Comparison of ENCODE assay signal across 8 mouse cellular contexts in genomic region chr11:69390400-69391034, GRCm38 (mm10). TPM values are rescaled to one million over a fixed set of nuclear protein-coding genes. Genes with fewer than 3 reads are reported as not detected.
A peak's percentile ranks its signal among the peaks of the same experiment; 100 is the strongest.
DNase-seq lines count a peak whose midpoint lies in the region; TF ChIP-seq lines count a peak whose summit lies in the region.

No protein-coding gene starts in this region.

- intact Hi-C loops in gastrocnemius, adult 2 months (cut with DNase I) = loop anchor here (1.0 kb wide), 2 partner anchors 118 to 122 kb away; no protein-coding TSS in a partner anchor

- H3K27me3 ChIP-seq in ES-Bruce4 (ENCODE audit: control insufficient read depth, insufficient read depth, low read length, poor library complexity, severe bottlenecking) = no peaks in the 10 kb centered on the region

- no peak overlapping the region for H3K4me3 ChIP-seq in gastrocnemius, adult 2 months
- no peak overlapping the region for H3K4me3 ChIP-seq in ES-Bruce4 (ENCODE audit: low read depth, low read length)

- H3K9me3 ChIP-seq in ES-Bruce4 (replicated peaks; ENCODE audit: control insufficient read depth, insufficient read depth, low read length, poor library complexity, severe bottlenecking) = no peaks in the 10 kb centered on the region

- peak overlapping the region; percentile 52; the same call in 1 of the 2 replicates for H3K27ac ChIP-seq in gastrocnemius, adult 2 months
- no peak overlapping the region for H3K27ac ChIP-seq in ES-Bruce4 (ENCODE audit: insufficient read depth, low read length)

- TF ChIP-seq POLR2A in ES-Bruce4 (IDR thresholded peaks at IDR 0.05; ENCODE audit: insufficient read depth, low read length) = no peak

- H3K36me3 ChIP-seq in ES-Bruce4 (ENCODE audit: control insufficient read depth, insufficient read depth, low read length, poor library complexity, severe bottlenecking) = no peaks in the 10 kb centered on the region

- no peak overlapping the region for H3K9ac ChIP-seq in ES-Bruce4 (ENCODE audit: low read depth, poor library complexity, severe bottlenecking)

- peak; percentile 47 for DNase-seq in gastrocnemius, adult 2 months
- no peak for DNase-seq in gastrocnemius, adult 8-10 months (ENCODE audit: low spot score in 2 of 2)
- peak; percentile 88 to 90 for DNase-seq in cerebellum, postnatal 14 days
- DNase-seq in heart, adult 9 months (ENCODE audit: low spot score in 2 of 2) = peak; percentile 53 to 73
- DNase-seq in layer of hippocampus, adult 8-10 months (ENCODE audit: low spot score in 2 of 2) = peak; percentile 49 to 69
- DNase-seq in lung, postnatal 25 days (ENCODE audit: low spot score) = peak; percentile 85
- DNase-seq in spleen, postnatal 4 days (ENCODE audit: low spot score in 2 of 2) = peak; percentile 72 to 85

- TF ChIP-seq CTCF in gastrocnemius, adult 2 months (IDR thresholded peaks at IDR 0.05) = peak; percentile 75
- TF ChIP-seq CTCF in ES-Bruce4 (IDR thresholded peaks at IDR 0.05; ENCODE audit: low read depth, low read length) = peak; percentile 29

- no peaks in the 10 kb centered on the region for H3K4me1 ChIP-seq in ES-Bruce4 (ENCODE audit: control insufficient read depth, insufficient read depth, low read length)

- no peak for TF ChIP-seq EP300 in ES-Bruce4 (IDR thresholded peaks at IDR 0.05; ENCODE audit: insufficient read depth, low read depth, low read length)

RNA-seq across cellular contexts. Expression of gene Naa38, which starts 4.8 kb away (rescaled TPM):
- 10 to 100 TPM; 62.4 to 86.0 TPM for total RNA-seq in gastrocnemius, adult 2 months (2021)
- total RNA-seq in gastrocnemius, adult 8-10 months (2022) = 10 to 100 TPM; 73.2 to 78.1 (median 75.7) TPM
- 77.9 and 94.0 TPM in 2 replicates for polyA plus RNA-seq in ES-Bruce4 (2011; ENCODE audit: insufficient read depth, insufficient read length, low read depth, missing spikeins)
- 100 to 1,000 TPM; 101 to 126 (median 111) TPM for total RNA-seq in layer of hippocampus, adult 8-10 months (2022)

RNA-seq across cellular contexts. Expression of gene Cyb5d1, which starts 4.9 kb away (rescaled TPM):
- total RNA-seq in gastrocnemius, adult 2 months (2021) = 10 to 100 TPM; 34.9 to 36.0 TPM
- 10 to 100 TPM; 33.2 to 38.0 (median 36.7) TPM for total RNA-seq in gastrocnemius, adult 8-10 months (2022)
- 21.1 and 21.5 TPM in 2 replicates for polyA plus RNA-seq in ES-Bruce4 (2011; ENCODE audit: insufficient read depth, insufficient read length, low read depth, missing spikeins)
- 10 to 100 TPM; 37.5 to 51.2 (median 46.5) TPM for total RNA-seq in layer of hippocampus, adult 8-10 months (2022)

RNA-seq across cellular contexts. Expression of gene Tmem88, which starts 7.5 kb away (rescaled TPM):
- 1 to 10 TPM; 6.5 to 7.4 TPM for total RNA-seq in gastrocnemius, adult 2 months (2021)
- 1 to 10 TPM; 4.1 to 4.6 (median 4.1) TPM for total RNA-seq in gastrocnemius, adult 8-10 months (2022)
- 15.7 and 16.6 TPM in 2 replicates for polyA plus RNA-seq in ES-Bruce4 (2011; ENCODE audit: insufficient read depth, insufficient read length, low read depth, missing spikeins)
- total RNA-seq in layer of hippocampus, adult 8-10 months (2022) = 1 to 10 TPM; 2.2 to 2.8 (median 2.5) TPM

RNA-seq across cellular contexts. Expression of gene Chd3, which starts 21.3 kb away (rescaled TPM):
- 1 to 10 TPM; 6.8 to 9.4 TPM for total RNA-seq in gastrocnemius, adult 2 months (2021)
- 1 to 10 TPM; 4.2 to 9.0 (median 5.5) TPM for total RNA-seq in gastrocnemius, adult 8-10 months (2022)
- 21.9 and 25.7 TPM in 2 replicates for polyA plus RNA-seq in ES-Bruce4 (2011; ENCODE audit: insufficient read depth, insufficient read length, low read depth, missing spikeins)
- total RNA-seq in layer of hippocampus, adult 8-10 months (2022) = 100 to 1,000 TPM; 435 to 510 (median 495) TPM

RNA-seq across cellular contexts. Expression of gene Kdm6b, which starts 23.0 kb away (rescaled TPM):
- total RNA-seq in gastrocnemius, adult 2 months (2021) = 10 to 100 TPM; 23.9 to 24.5 TPM
- total RNA-seq in gastrocnemius, adult 8-10 months (2022) = 10 to 100 TPM; 19.1 to 22.9 (median 20.8) TPM
- 23.3 and 28.4 TPM in 2 replicates for polyA plus RNA-seq in ES-Bruce4 (2011; ENCODE audit: insufficient read depth, insufficient read length, low read depth, missing spikeins)
- total RNA-seq in layer of hippocampus, adult 8-10 months (2022) = 10 to 100 TPM; 32.3 to 36.4 (median 34.8) TPM

Comparison
In these comparisons a context has a peak if more than half of its experiments do, and no peak if none do; other contexts are left out.
1. DNase-seq: peak in gastrocnemius, adult 2 months (single experiment), cerebellum, postnatal 14 days (2 of 2), heart, adult 9 months (2 of 2), layer of hippocampus, adult 8-10 months (2 of 2), lung, postnatal 25 days (single experiment) and spleen, postnatal 4 days (2 of 2); none in gastrocnemius, adult 8-10 months (0 of 2).